8 mouse cellular contexts compared by ENCODE assay signal in the genomic region with DNA sequence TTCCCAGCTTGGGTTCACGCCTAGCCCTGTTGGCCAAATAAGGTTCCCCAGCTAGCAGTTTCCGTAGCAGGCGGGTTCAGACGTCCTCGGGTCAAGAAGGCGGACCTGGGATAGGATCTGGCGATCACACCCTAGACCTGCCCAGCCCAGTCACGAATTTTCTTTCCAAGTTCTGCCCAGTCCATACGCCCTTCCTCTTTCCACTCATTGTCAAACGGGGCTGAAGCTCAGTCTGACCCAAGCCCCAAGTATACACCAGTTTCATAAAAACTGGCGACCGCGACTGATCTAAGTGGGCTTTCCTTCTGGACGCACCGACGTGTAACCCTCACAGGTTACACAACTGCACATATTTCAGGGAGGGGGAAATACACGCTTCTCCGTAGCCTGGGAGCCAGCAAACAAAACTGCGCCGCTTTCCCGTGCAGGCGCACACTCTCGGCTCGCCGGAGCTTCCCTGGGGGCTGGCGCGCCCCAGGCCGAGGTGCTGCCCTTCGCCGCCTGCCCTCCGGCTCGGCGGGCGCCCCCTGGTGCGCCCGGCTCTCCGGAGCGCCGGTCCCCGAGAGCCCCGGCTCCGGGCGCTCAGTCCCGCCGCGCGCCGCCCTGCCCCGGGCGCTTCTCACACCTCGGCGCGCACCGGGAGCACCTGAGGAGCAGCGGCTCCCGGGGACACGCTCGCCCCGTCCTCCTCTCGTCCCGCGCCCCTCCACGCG. TPM values are rescaled to one million over a fixed set of nuclear protein-coding genes. Genes with fewer than 3 reads are reported as not detected.
DNase-seq lines count a peak whose midpoint lies in the region; ATAC-seq and TF ChIP-seq lines count a peak whose summit lies in the region.

No protein-coding gene starts in this region.

- no peak for TF ChIP-seq CTCF in kidney, postnatal 0 days (IDR thresholded peaks at IDR 0.05; ENCODE audit: low read depth)
- TF ChIP-seq CTCF in liver, postnatal 0 days (IDR thresholded peaks at IDR 0.05; ENCODE audit: low read depth): no peak

- WGBS in heart, embryonic 13.5 days: under 1% methylated on average over 59 of the region's 64 CpGs
- under 1% methylated on average over 59 of the region's 64 CpGs for WGBS in kidney, postnatal 0 days
- under 1% methylated on average over 58 of the region's 64 CpGs for WGBS in liver, postnatal 0 days (ENCODE audit: insufficient replicate concordance)
- under 1% methylated on average over 51 of the region's 64 CpGs for WGBS in neural tube, embryonic 13.5 days

- peaks cover 37% of the 10 kb centered on the region for H3K4me1 ChIP-seq in heart, embryonic 13.5 days
- H3K4me1 ChIP-seq in kidney, postnatal 0 days (replicated peaks; ENCODE audit: insufficient read depth, low read length): 0 out of 2 replicates have a peak, but pooled peaks cover 8% of the 10 kb centered on the region
- peaks cover 9% of the 10 kb centered on the region for H3K4me1 ChIP-seq in liver, postnatal 0 days (ENCODE audit: insufficient read depth)
- peaks cover 7% of the 10 kb centered on the region; the same call in 1 of the 2 replicates for H3K4me1 ChIP-seq in neural tube, embryonic 13.5 days (replicated peaks)

- peak overlapping the region; percentile 89 for H3K4me3 ChIP-seq in heart, embryonic 13.5 days
- H3K4me3 ChIP-seq in kidney, postnatal 0 days (replicated peaks; ENCODE audit: low read depth, low read length): peak overlapping the region; percentile 87
- H3K4me3 ChIP-seq in liver, postnatal 0 days (ENCODE audit: low read depth, low read length): peak overlapping the region; percentile 85
- peak overlapping the region; percentile 83 for H3K4me3 ChIP-seq in neural tube, embryonic 13.5 days

- peak overlapping the region; percentile 97 for H3K27ac ChIP-seq in heart, embryonic 13.5 days (replicated peaks)
- peak overlapping the region; percentile 95 for H3K27ac ChIP-seq in kidney, postnatal 0 days
- H3K27ac ChIP-seq in liver, postnatal 0 days (ENCODE audit: low read depth): peak overlapping the region; percentile 95
- peak overlapping the region; percentile 65 for H3K27ac ChIP-seq in neural tube, embryonic 13.5 days (replicated peaks)

- no peaks in the 10 kb centered on the region for H3K9me3 ChIP-seq in heart, embryonic 13.5 days
- H3K9me3 ChIP-seq in kidney, postnatal 0 days (replicated peaks; ENCODE audit: low read length): no peaks in the 10 kb centered on the region
- H3K9me3 ChIP-seq in liver, postnatal 0 days (ENCODE audit: low read length): no peaks in the 10 kb centered on the region
- no peaks in the 10 kb centered on the region for H3K9me3 ChIP-seq in neural tube, embryonic 13.5 days

- H3K9ac ChIP-seq in heart, embryonic 13.5 days: peak overlapping the region; percentile 97
- H3K9ac ChIP-seq in kidney, postnatal 0 days (ENCODE audit: low read depth, low read length): peak overlapping the region; percentile 84
- H3K9ac ChIP-seq in liver, postnatal 0 days (replicated peaks): peak overlapping the region; percentile 83
- peak overlapping the region; percentile 76 for H3K9ac ChIP-seq in neural tube, embryonic 13.5 days

- peak overlapping the region; percentile 68 for H3K4me2 ChIP-seq in heart, embryonic 13.5 days
- peak overlapping the region; percentile 74 for H3K4me2 ChIP-seq in kidney, postnatal 0 days (ENCODE audit: low read length)
- peak overlapping the region; percentile 83 for H3K4me2 ChIP-seq in liver, postnatal 0 days (ENCODE audit: low read depth, low read length)
- peak overlapping the region; percentile 84 for H3K4me2 ChIP-seq in neural tube, embryonic 13.5 days

- no peaks in the 10 kb centered on the region for H3K27me3 ChIP-seq in heart, embryonic 13.5 days (replicated peaks)
- no peaks in the 10 kb centered on the region for H3K27me3 ChIP-seq in kidney, postnatal 0 days (ENCODE audit: insufficient read depth, low read length)
- H3K27me3 ChIP-seq in liver, postnatal 0 days (ENCODE audit: insufficient read depth, low read length): no peaks in the 10 kb centered on the region
- peaks cover 9% of the 10 kb centered on the region; the same call in 1 of the 2 replicates for H3K27me3 ChIP-seq in neural tube, embryonic 13.5 days

- TF ChIP-seq EP300 in liver, postnatal 0 days (IDR thresholded peaks at IDR 0.05; ENCODE audit: low read depth): no peak

- peak; percentile 67 for ATAC-seq in erythroblast, adult 5-6 weeks (replicated peaks; ENCODE audit: low FRiP score, poor library complexity, severe bottlenecking)
- ATAC-seq in heart, embryonic 13.5 days (ENCODE audit: extremely low read depth, insufficient number of reproducible peaks, low FRiP score, low TSS enrichment): peak; percentile 73
- peak; percentile 30 for ATAC-seq in kidney, postnatal 0 days (replicated peaks; ENCODE audit: low FRiP score, low read depth)
- ATAC-seq in liver, postnatal 0 days: peak; percentile 75
- ATAC-seq in neural tube, embryonic 13.5 days (ENCODE audit: low read depth): peak; percentile 88

- H3K36me3 ChIP-seq in heart, embryonic 13.5 days: peaks cover 16% of the 10 kb centered on the region
- no peaks in the 10 kb centered on the region for H3K36me3 ChIP-seq in kidney, postnatal 0 days (ENCODE audit: insufficient read depth, low read length)
- no peaks in the 10 kb centered on the region for H3K36me3 ChIP-seq in liver, postnatal 0 days (replicated peaks; ENCODE audit: insufficient read depth, low read length)
- H3K36me3 ChIP-seq in neural tube, embryonic 13.5 days: no peaks in the 10 kb centered on the region

- DNase-seq in A20 (ENCODE audit: low read depth, low spot score): peak; percentile 81
- peak; percentile 76 for DNase-seq in adrenal gland, adult 8-10 months
- DNase-seq in kidney, postnatal 0 days (ENCODE audit: low spot score): peak; percentile 76
- DNase-seq in liver, postnatal 0 days: peak; percentile 74
- DNase-seq in testis, postnatal 10 days (ENCODE audit: low spot score): peak; percentile 61

RNA-seq across cellular contexts. Expression of a gene that starts 0.5 kb away (rescaled TPM):
- 10 to 100 TPM; 40.7 to 88.6 (median 54.4) TPM for total RNA-seq in adrenal gland, adult 8-10 months (2022)
- 6.5 and 14.2 TPM in 2 replicates for total RNA-seq in erythroblast, adult 5-6 weeks (2015; ENCODE audit: low replicate concordance)
- 4.4 and 5.7 TPM in 2 replicates for total RNA-seq in erythroblast, adult 5-6 weeks (2017; ENCODE audit: low replicate concordance)
- polyA plus RNA-seq in heart, embryonic 13.5 days (2015; fragmentation: Nextera tagmentation; extraction: Ambion mirVana): 169 and 191 TPM in 2 replicates
- 32.5 and 35.3 TPM in 2 replicates for polyA plus RNA-seq in kidney, postnatal 0 days (2015; fragmentation: Nextera tagmentation; extraction: Ambion mirVana)
- polyA plus RNA-seq in liver, postnatal 0 days (2015; fragmentation: Nextera tagmentation; extraction: Ambion mirVana): 9.4 and 11.5 TPM in 2 replicates
- 13.5 and 16.2 TPM in 2 replicates for polyA plus RNA-seq in neural tube, embryonic 13.5 days (2015; fragmentation: Nextera tagmentation; extraction: Ambion mirVana)

Comparison
In these comparisons a context has a peak if more than half of its experiments do, and no peak if none do; other contexts are left out.
1. Peak in every context shown above with its lines: DNase-seq, ATAC-seq, H3K4me3 ChIP-seq and H3K27ac ChIP-seq.
2. ATAC-seq: peak in every context shown above with its lines; median percentile 88 in neural tube, embryonic 13.5 days; 75 in liver, postnatal 0 days; 73 in heart, embryonic 13.5 days; 67 in erythroblast, adult 5-6 weeks; 30 in kidney, postnatal 0 days.